Mouse (Mus musculus) ovary, adult 2 months (tissue): ENCODE results near the gene Rcor1. TPM values are rescaled to one million over a fixed set of nuclear protein-coding genes. Genes with fewer than 3 reads are reported as not detected.

Experiments used
- polyA plus RNA-seq: library from polyadenylated mRNA; depleted of rRNA; stranded (reverse); fragments of >200 nt; gene quantifications from 2 replicates; pipeline ENCODE4 v1.2.3, GENCODE M21; 2012; rRNA removed

Rcor1 gene
- 6.5 and 7.8 TPM in 2 replicates for polyA plus RNA-seq

GRCm38 (mm10) chr12:111038976-111039612 is at the start of gene Rcor1:
Rcor1 (plus strand) TSS chr12:111039351.

Other genes starting within 250 kb of the Rcor1 start
- gene Mok, start 198.4 kb upstream of the Rcor1 start, polyA plus RNA-seq, result 7.0 and 7.1 TPM in 2 replicates
- gene Zfp839, start 189.1 kb upstream of the Rcor1 start, polyA plus RNA-seq, result 8.8 and 9.4 TPM in 2 replicates
- 56.8 and 73.0 TPM in 2 replicates for gene Cinp, start 150.2 kb upstream of the Rcor1 start, polyA plus RNA-seq
- 13.1 and 15.7 TPM in 2 replicates for gene Tecpr2, start 150.1 kb upstream of the Rcor1 start, polyA plus RNA-seq
- 53.1 and 58.5 TPM in 2 replicates for gene Ankrd9, start 60.3 kb upstream of the Rcor1 start, polyA plus RNA-seq
- gene Traf3, start 127.0 kb downstream of the Rcor1 start, polyA plus RNA-seq, result 22.4 and 23.1 TPM in 2 replicates
- not detected in 2 replicates for gene 4930595D18Rik, start 145.1 kb downstream of the Rcor1 start, polyA plus RNA-seq
- 2.4 and 3.2 TPM in 2 replicates for gene Amn, start 231.7 kb downstream of the Rcor1 start, polyA plus RNA-seq